Mouse (Mus musculus): ENCODE data around the gene Dph1. TPM values are rescaled to one million over a fixed set of nuclear protein-coding genes. Genes with fewer than 3 reads are reported as not detected.

Dph1 gene
- polyA plus RNA-seq, 1 experiment = 18.6 TPM

- Histone ChIP-seq H3K4me3 (replicated peaks; ENCODE audit: insufficient read depth, low read depth, low read length) (peak overlapping the region; percentile 32), H3K27me3 (ENCODE audit: control insufficient read depth, insufficient read depth, low read length) (no peaks in the 10 kb centered on the region), H3K4me1 (ENCODE audit: control insufficient read depth, insufficient read depth, low read length) (peaks cover 33% of the 10 kb centered on the region), H3K27ac (ENCODE audit: insufficient read depth, low read length) (peak overlapping the region; percentile 55; the same call in 1 of the 2 replicates)
- peak in 1 of 2 experiments; percentile 30 for DNase-seq
- WGBS = 19% methylated on average over 2 of the region's 2 CpGs
- no peak for TF ChIP-seq CTCF (IDR thresholded peaks at IDR 0.05; ENCODE audit: borderline replicate concordance, insufficient read depth, low read depth, low read length)
- TF ChIP-seq POLR2A (IDR thresholded peaks at IDR 0.05; ENCODE audit: borderline replicate concordance, insufficient read depth, low read length) = no peak
These were observed 57.1 kb downstream of the Dph1 start for GRCm38 (mm10) chr11:75133951-75134350.

GRCm38 (mm10) chr11:75133391-75133790, 57.6 kb downstream of the Dph1 start:
- Histone ChIP-seq H3K4me1 (ENCODE audit: control insufficient read depth, insufficient read depth, low read length) (peaks cover 28% of the 10 kb centered on the region), H3K27ac (ENCODE audit: insufficient read depth, low read length) (peak overlapping the region; percentile 55; the same call in 1 of the 2 replicates), H3K27me3 (ENCODE audit: control insufficient read depth, insufficient read depth, low read length) (no peaks in the 10 kb centered on the region), H3K4me3 (replicated peaks; ENCODE audit: insufficient read depth, low read depth, low read length) (no peak overlapping the region)
- DNase-seq = peak; percentile 61 to 72
- TF ChIP-seq CTCF (IDR thresholded peaks at IDR 0.05; ENCODE audit: borderline replicate concordance, insufficient read depth, low read depth, low read length) = no peak
- no peak for TF ChIP-seq POLR2A (IDR thresholded peaks at IDR 0.05; ENCODE audit: borderline replicate concordance, insufficient read depth, low read length)
- WGBS = 35% methylated on average over 5 of the region's 5 CpGs

GRCm38 (mm10) chr11:75132278-75132677, 58.8 kb downstream of the Dph1 start:
- H3K4me1 ChIP-seq (ENCODE audit: control insufficient read depth, insufficient read depth, low read length) = peaks cover 28% of the 10 kb centered on the region
- H3K27ac ChIP-seq (ENCODE audit: insufficient read depth, low read length) = peak overlapping the region; percentile 26
- WGBS = 7% methylated on average over 5 of the region's 5 CpGs
- peak; percentile 22; the same call in 1 of the 2 replicates for TF ChIP-seq POLR2A (IDR thresholded peaks at IDR 0.05; ENCODE audit: borderline replicate concordance, insufficient read depth, low read length)
- peak; percentile 43; the same call in 1 of the 2 replicates for TF ChIP-seq CTCF (IDR thresholded peaks at IDR 0.05; ENCODE audit: borderline replicate concordance, insufficient read depth, low read depth, low read length)
- peak; percentile 81 to 90 for DNase-seq
- peak overlapping the region; percentile 15 for H3K4me3 ChIP-seq (replicated peaks; ENCODE audit: insufficient read depth, low read depth, low read length)
- H3K27me3 ChIP-seq (ENCODE audit: control insufficient read depth, insufficient read depth, low read length) = no peaks in the 10 kb centered on the region

DNA sequence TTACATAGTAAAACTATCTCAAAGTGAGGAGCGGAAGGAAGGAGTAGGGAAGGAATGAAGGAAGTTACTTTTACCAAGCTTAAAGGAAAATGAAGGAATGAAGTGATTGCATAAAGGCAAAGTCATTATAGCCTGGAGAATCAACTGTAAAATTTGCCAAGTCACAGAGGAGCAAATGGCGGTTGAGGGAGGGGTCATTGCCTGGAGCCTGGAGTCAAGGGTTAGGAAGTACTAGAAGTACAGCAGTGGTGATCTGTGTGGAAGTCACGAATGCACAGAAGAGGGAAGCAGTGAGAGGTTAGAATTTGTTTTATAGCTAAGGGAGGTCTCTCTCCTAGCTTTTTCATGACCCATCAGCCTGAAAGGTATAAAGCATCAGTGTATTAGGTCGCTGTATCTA, 59.7 kb downstream of the Dph1 start:
- Histone ChIP-seq H3K4me1 (ENCODE audit: control insufficient read depth, insufficient read depth, low read length) (peaks cover 25% of the 10 kb centered on the region), H3K4me3 (replicated peaks; ENCODE audit: insufficient read depth, low read depth, low read length) (no peak overlapping the region), H3K27ac (ENCODE audit: insufficient read depth, low read length) (no peak overlapping the region), H3K27me3 (ENCODE audit: control insufficient read depth, insufficient read depth, low read length) (no peaks in the 10 kb centered on the region)
- 93% methylated on average over 4 of the region's 4 CpGs for WGBS
- TF ChIP-seq POLR2A (IDR thresholded peaks at IDR 0.05; ENCODE audit: borderline replicate concordance, insufficient read depth, low read length) (no peak), CTCF (IDR thresholded peaks at IDR 0.05; ENCODE audit: borderline replicate concordance, insufficient read depth, low read depth, low read length) (no peak)
- no peak for DNase-seq

GRCm38 (mm10) chr11:75129481-75129880, 61.6 kb downstream of the Dph1 start:
- Histone ChIP-seq H3K27me3 (ENCODE audit: control insufficient read depth, insufficient read depth, low read length) (no peaks in the 10 kb centered on the region), H3K27ac (ENCODE audit: insufficient read depth, low read length) (no peak overlapping the region), H3K4me1 (ENCODE audit: control insufficient read depth, insufficient read depth, low read length) (peaks cover 15% of the 10 kb centered on the region; the same call in 1 of the 2 replicates), H3K4me3 (replicated peaks; ENCODE audit: insufficient read depth, low read depth, low read length) (no peak overlapping the region)
- WGBS = over 99% methylated on average over 6 of the region's 6 CpGs
- TF ChIP-seq CTCF (IDR thresholded peaks at IDR 0.05; ENCODE audit: borderline replicate concordance, insufficient read depth, low read depth, low read length) = no peak
- TF ChIP-seq POLR2A (IDR thresholded peaks at IDR 0.05; ENCODE audit: borderline replicate concordance, insufficient read depth, low read length) = no peak
- no peak for DNase-seq

Other genes starting within 250 kb of the Dph1 start
- 3.0 and 3.7 TPM in 2 replicates for gene Hic1, start 21.7 kb downstream of the Dph1 start, polyA plus RNA-seq (2012; rRNA removed)
- gene Ovca2, start 12.4 kb downstream of the Dph1 start, polyA plus RNA-seq (2012; rRNA removed) = 15.3 and 16.3 TPM in 2 replicates
- 23.9 and 28.6 TPM in 2 replicates for gene Rtn4rl1, start 2.5 kb upstream of the Dph1 start, polyA plus RNA-seq (2012; rRNA removed)
- 59.3 and 64.2 TPM in 2 replicates for gene Rpa1, start 157.1 kb upstream of the Dph1 start, polyA plus RNA-seq (2012; rRNA removed)
- 9.1 and 9.2 TPM in 2 replicates for gene Smyd4, start 157.2 kb upstream of the Dph1 start, polyA plus RNA-seq (2012; rRNA removed)
- gene Serpinf1, start 231.5 kb upstream of the Dph1 start, polyA plus RNA-seq (2012; rRNA removed) = 27.5 and 32.9 TPM in 2 replicates
- gene Serpinf2, start 248.3 kb upstream of the Dph1 start, polyA plus RNA-seq (2012; rRNA removed) = 0.13 and 0.15 TPM in 2 replicates

Measured in cerebellum, adult 2 months (tissue).